Mouse (Mus musculus): ENCODE data around the gene Gtf3c2. TPM values are rescaled to one million over a fixed set of nuclear protein-coding genes. Genes with fewer than 3 reads are reported as not detected.
A peak's percentile ranks its signal among the peaks of the same experiment; 100 is the strongest.

Gtf3c2 gene
- total and polyA plus RNA-seq, 3 experiments, result 22.8 to 96.9 (median 49.4) TPM

- peaks cover 17 to 24% of the 10 kb centered on the region in 2 experiments for H3K36me3 ChIP-seq (replicated peaks in 1 of 2; ENCODE audit: control insufficient read depth in 1 of 2, insufficient read depth in 1 of 2, low read length in 1 of 2)
- in situ Hi-C loops (cut with MboI; ENCODE audit: low pct_ligation_motif_present, low pct_unique_long_range_greater_than_20kb, low sequenced_read_pairs) (no loop called here), dilution Hi-C loops (cut with MboI; ENCODE audit: extremely low pct_ligation_motif_present, extremely low pct_unique_long_range_greater_than_20kb, low sequenced_read_pairs) (no loop called here)
- TF ChIP-seq SMC3 (IDR thresholded peaks at IDR 0.05; ENCODE audit: low read depth, low read length) (no peak), USF2 (conservative IDR thresholded peaks at IDR 0.05; ENCODE audit: low read depth, low read length) (no peak), BHLHE40 (IDR thresholded peaks at IDR 0.05; ENCODE audit: low read depth, low read length) (no peak), USF1 (IDR thresholded peaks at IDR 0.05; ENCODE audit: low read depth, low read length) (no peak), E2F4 (IDR thresholded peaks at IDR 0.05; ENCODE audit: insufficient replicate concordance, low read depth, low read length) (no peak), MEF2A (IDR thresholded peaks at IDR 0.05; ENCODE audit: borderline replicate concordance, low read depth, low read length) (no peak), TBP (conservative IDR thresholded peaks at IDR 0.05; ENCODE audit: low read depth, low read length) (no peak), MAX (IDR thresholded peaks at IDR 0.05; ENCODE audit: low read length) (no peak), MYC (IDR thresholded peaks at IDR 0.05; ENCODE audit: low read depth, low read length) (no peak), POLR2A (IDR thresholded peaks at IDR 0.05; ENCODE audit: low read depth, low read length) (no peak), RAD21 (IDR thresholded peaks at IDR 0.05; ENCODE audit: low read depth, low read length) (no peak), CHD1 (IDR thresholded peaks at IDR 0.05; ENCODE audit: low read depth, low read length) (no peak)
- no peaks in the 10 kb centered on the region for H3K27me3 ChIP-seq (replicated peaks)
- H3K27ac ChIP-seq (ENCODE audit: insufficient read depth, low read depth), result no peak overlapping the region
- no peak overlapping the region for H3K4me3 ChIP-seq (replicated peaks in 1 of 3; ENCODE audit: low read depth in 2 of 3, low read length in 2 of 3, poor library complexity in 1 of 3)
- H3K4me1 ChIP-seq (ENCODE audit: control insufficient read depth in 1 of 2, insufficient read depth in 2 of 2), result peaks cover 0 to 11% of the 10 kb centered on the region in 2 experiments; a peak in 2 of 4 replicates
- peaks cover 10% of the 10 kb centered on the region for H3K79me2 ChIP-seq (replicated peaks; ENCODE audit: control insufficient read depth, extremely low read depth, insufficient read depth, poor library complexity, severe bottlenecking)
- H3K9me3 ChIP-seq (replicated peaks; ENCODE audit: low read length), result no peaks in the 10 kb centered on the region
- H3K4me2 ChIP-seq (ENCODE audit: insufficient read depth, low read depth, poor library complexity, severe bottlenecking), result no peak overlapping the region
- no peak overlapping the region for H3K9ac ChIP-seq (ENCODE audit: insufficient read depth, low read depth)
- no peak for DNase-seq (ENCODE audit: extremely low read depth)
Observed at GRCm38 (mm10) chr5:31183678-31184077, 3.7 kb upstream of the Gtf3c2 start.

DNA sequence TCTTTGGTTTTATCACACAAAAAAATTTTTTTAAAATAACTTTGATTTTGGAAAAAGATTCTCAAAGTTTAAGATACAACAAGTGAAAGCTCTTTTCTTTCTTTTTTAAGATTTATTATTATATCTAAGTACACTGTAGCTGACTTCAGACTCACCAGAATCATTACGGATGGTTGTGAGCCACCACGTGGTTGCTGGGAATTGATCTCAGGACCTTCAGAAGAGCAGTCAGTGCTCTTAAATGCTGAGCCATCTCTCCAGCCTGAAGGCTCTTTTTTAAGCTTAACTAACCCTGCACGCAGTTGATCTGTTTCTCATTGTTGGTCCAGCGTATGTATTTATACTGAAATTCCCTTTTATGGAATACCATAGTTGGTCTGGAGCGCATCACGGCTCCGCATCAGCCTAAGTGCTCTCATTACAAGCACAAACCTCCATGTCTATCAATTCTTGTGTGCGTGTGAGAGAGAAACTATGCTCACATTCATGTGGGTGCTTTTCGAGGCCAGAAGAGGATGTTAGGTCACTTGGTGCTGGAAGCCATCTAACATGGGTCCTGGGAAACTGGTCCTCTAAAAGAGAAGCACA, 1.3 kb upstream of the Gtf3c2 start:
- Histone ChIP-seq H3K27me3 (replicated peaks) (no peaks in the 10 kb centered on the region), H3K27ac (ENCODE audit: insufficient read depth, low read depth) (no peak overlapping the region), H3K9me3 (replicated peaks; ENCODE audit: low read length) (no peaks in the 10 kb centered on the region), H3K4me1 (ENCODE audit: control insufficient read depth in 1 of 2, insufficient read depth in 2 of 2) (peaks cover 0 to 32% of the 10 kb centered on the region in 2 experiments; a peak in 2 of 4 replicates), H3K79me2 (replicated peaks; ENCODE audit: control insufficient read depth, extremely low read depth, insufficient read depth, poor library complexity, severe bottlenecking) (peaks cover 31% of the 10 kb centered on the region), H3K4me3 (replicated peaks in 1 of 3; ENCODE audit: low read depth in 2 of 3, low read length in 2 of 3, poor library complexity in 1 of 3) (peak overlapping the region in 2 of 3 experiments; percentile 78 to 81), H3K4me2 (ENCODE audit: insufficient read depth, low read depth, poor library complexity, severe bottlenecking) (peak overlapping the region; percentile 24; the same call in 1 of the 2 replicates), H3K36me3 (replicated peaks in 1 of 2; ENCODE audit: control insufficient read depth in 1 of 2, insufficient read depth in 1 of 2, low read length in 1 of 2) (peaks cover 0 to 20% of the 10 kb centered on the region in 2 experiments), H3K9ac (ENCODE audit: insufficient read depth, low read depth) (peak overlapping the region; percentile 93)
- dilution Hi-C loops (cut with MboI; ENCODE audit: extremely low pct_ligation_motif_present, extremely low pct_unique_long_range_greater_than_20kb, low sequenced_read_pairs), result no loop called here
- in situ Hi-C loops (cut with MboI; ENCODE audit: low pct_ligation_motif_present, low pct_unique_long_range_greater_than_20kb, low sequenced_read_pairs), result no loop called here
- TF ChIP-seq PAX5 (IDR thresholded peaks at IDR 0.05; ENCODE audit: low read length) (no peak), MYC (IDR thresholded peaks at IDR 0.05; ENCODE audit: low read depth, low read length) (peak; percentile 79; the same call in 1 of the 2 replicates), IRF4 (IDR thresholded peaks at IDR 0.05; ENCODE audit: low read depth, low read length) (no peak), SIN3A (IDR thresholded peaks at IDR 0.05; ENCODE audit: low read length) (no peak), MXI1 (IDR thresholded peaks at IDR 0.05; ENCODE audit: low read depth, low read length) (peak; percentile 64; the same call in 1 of the 2 replicates), POLR2AphosphoS2 (IDR thresholded peaks at IDR 0.05; ENCODE audit: low read depth, low read length) (no peak), HCFC1 (IDR thresholded peaks at IDR 0.05; ENCODE audit: low read depth, low read length) (no peak), POLR2A (IDR thresholded peaks at IDR 0.05; ENCODE audit: low read depth, low read length) (peak; percentile 34; the same call in 1 of the 2 replicates), UBTF (IDR thresholded peaks at IDR 0.05; ENCODE audit: low read depth, low read length) (no peak), E2F4 (IDR thresholded peaks at IDR 0.05; ENCODE audit: insufficient replicate concordance, low read depth, low read length) (no peak), MAFK (IDR thresholded peaks at IDR 0.05; ENCODE audit: insufficient replicate concordance, low read length) (no peak), MEF2A (IDR thresholded peaks at IDR 0.05; ENCODE audit: borderline replicate concordance, low read depth, low read length) (no peak), SMC3 (IDR thresholded peaks at IDR 0.05; ENCODE audit: low read depth, low read length) (no peak), JUND (conservative IDR thresholded peaks at IDR 0.05; ENCODE audit: low read depth, low read length) (no peak), ZNF384 (IDR thresholded peaks at IDR 0.05; ENCODE audit: low read depth, low read length) (no peak), MAX (IDR thresholded peaks at IDR 0.05; ENCODE audit: low read length) (peak; percentile 57; the same call in 1 of the 2 replicates)
- DNase-seq (ENCODE audit: extremely low read depth), result no peak

Measured in CH12.LX (cell line).